ENCODE assay signal across 10 mouse cellular contexts in the genomic region with DNA sequence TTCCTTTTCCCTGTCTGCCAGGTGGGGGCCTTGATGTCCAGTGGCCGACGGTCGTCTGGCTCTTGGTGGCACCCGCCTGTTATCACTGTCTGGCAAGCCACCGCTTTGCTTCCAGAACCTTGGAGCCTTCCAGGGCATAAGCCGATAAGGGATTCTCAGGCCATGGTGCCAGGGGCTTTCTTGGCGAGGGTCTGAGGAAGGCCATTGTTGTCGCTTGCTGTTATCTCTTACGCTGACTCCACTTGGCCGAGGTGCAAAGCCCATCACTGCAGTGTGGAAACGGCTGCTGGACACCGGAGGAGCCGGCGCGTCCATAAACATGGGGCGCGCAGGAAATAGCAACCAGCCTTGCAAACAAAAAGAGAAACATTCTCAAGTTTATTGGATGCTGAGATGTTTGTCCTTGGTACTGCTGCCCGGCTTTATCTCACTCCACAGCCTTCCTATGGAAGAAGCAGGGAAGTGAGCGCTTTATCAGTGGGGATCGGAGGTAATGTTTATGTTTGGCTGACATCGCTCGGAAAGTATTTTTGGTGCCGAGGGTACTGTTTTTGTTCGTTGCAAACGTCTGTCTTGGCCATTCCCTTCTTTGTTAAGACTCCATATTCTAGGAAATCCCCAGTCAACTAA. TPM values are rescaled to one million over a fixed set of nuclear protein-coding genes. Genes with fewer than 3 reads are reported as not detected.
DNase-seq lines count a peak whose midpoint lies in the region; ATAC-seq and TF ChIP-seq lines count a peak whose summit lies in the region.
"Had no signal": no experiment of that assay in that cellular context is flagged by ENCODE, and none has a peak within 500 bp of the region (broad histone marks: within the 10 kb centered on the region; RNA-seq: fewer than 3 reads in every experiment).

No protein-coding gene starts in this region.

- intact Hi-C loops in heart, postnatal 25 days (cut with DNase I) = loop anchor here (1.0 to 5.0 kb wide), 3 partner anchors 51 to 238 kb away; partner anchors contain the start of gene Txndc5

- TF ChIP-seq CTCF in E14TG2a.4 (conservative IDR thresholded peaks at IDR 0.05; ENCODE audit: low read length) = no peak
- no peak for TF ChIP-seq CTCF in lung, embryonic 14.5 days (IDR thresholded peaks at IDR 0.05; ENCODE audit: low read depth)

- H3K4me3 ChIP-seq in E14TG2a.4 (replicated peaks; ENCODE audit: low read length) = peak overlapping the region; percentile 57
- peak overlapping the region; percentile 3; the same call in 1 of the 2 replicates for H3K4me3 ChIP-seq in lung, embryonic 14.5 days (ENCODE audit: low read depth, low read length)
- no peak overlapping the region for H3K4me3 ChIP-seq in forebrain, embryonic 15.5 days
- H3K4me3 ChIP-seq in hindbrain, embryonic 12.5 days = no peak overlapping the region
- no peak overlapping the region for H3K4me3 ChIP-seq in midbrain, embryonic 14.5 days (replicated peaks; ENCODE audit: low read depth, low read length)
- H3K4me3 ChIP-seq: forebrain, embryonic 12.5 days; limb, embryonic 13.5 days had no signal

- peaks cover 11% of the 10 kb centered on the region for H3K27me3 ChIP-seq in E14TG2a.4 (ENCODE audit: insufficient read depth, low read length)
- no peaks in the 10 kb centered on the region for H3K27me3 ChIP-seq in lung, embryonic 14.5 days (ENCODE audit: insufficient read depth, low read length)
- H3K27me3 ChIP-seq in forebrain, embryonic 15.5 days = no peaks in the 10 kb centered on the region
- no peaks in the 10 kb centered on the region for H3K27me3 ChIP-seq in hindbrain, embryonic 12.5 days
- no peaks in the 10 kb centered on the region for H3K27me3 ChIP-seq in midbrain, embryonic 14.5 days (ENCODE audit: control insufficient read depth, insufficient read depth, low read length)
- H3K27me3 ChIP-seq: limb, embryonic 13.5 days had no signal

- 54% methylated on average over 25 of the region's 25 CpGs for WGBS in lung, embryonic 14.5 days
- 89% methylated on average over 25 of the region's 25 CpGs for WGBS in forebrain, embryonic 15.5 days
- WGBS in hindbrain, embryonic 12.5 days = 90% methylated on average over 25 of the region's 25 CpGs
- 89% methylated on average over 25 of the region's 25 CpGs for WGBS in midbrain, embryonic 14.5 days

- ATAC-seq in lung, embryonic 14.5 days (ENCODE audit: insufficient read depth) = peak; percentile 33; the same call in 1 of the 2 replicates
- no peak for ATAC-seq in forebrain, embryonic 15.5 days (replicated peaks)
- no peak for ATAC-seq in hindbrain, embryonic 12.5 days (ENCODE audit: low FRiP score)
- no peak; the same call in 1 of the 2 replicates for ATAC-seq in midbrain, embryonic 14.5 days (ENCODE audit: low FRiP score, low TSS enrichment)

- H3K9ac ChIP-seq in lung, embryonic 14.5 days = no peak overlapping the region
- H3K9ac ChIP-seq in forebrain, embryonic 15.5 days (replicated peaks) = no peak overlapping the region
- no peak overlapping the region for H3K9ac ChIP-seq in hindbrain, embryonic 12.5 days
- no peak overlapping the region for H3K9ac ChIP-seq in midbrain, embryonic 14.5 days (replicated peaks; ENCODE audit: low read length)
- H3K9ac ChIP-seq: forebrain, embryonic 12.5 days; limb, embryonic 13.5 days had no signal

- H3K27ac ChIP-seq in lung, embryonic 14.5 days (ENCODE audit: low read depth) = no peak overlapping the region
- H3K27ac ChIP-seq in forebrain, embryonic 15.5 days (replicated peaks) = no peak overlapping the region
- no peak overlapping the region for H3K27ac ChIP-seq in hindbrain, embryonic 12.5 days
- H3K27ac ChIP-seq in midbrain, embryonic 14.5 days (replicated peaks; ENCODE audit: low read depth, low read length) = no peak overlapping the region
- H3K27ac ChIP-seq: forebrain, embryonic 12.5 days; limb, embryonic 13.5 days had no signal

- peak overlapping the region; percentile 43 for H3K4me2 ChIP-seq in lung, embryonic 14.5 days
- no peak overlapping the region for H3K4me2 ChIP-seq in forebrain, embryonic 15.5 days (replicated peaks)
- H3K4me2 ChIP-seq in hindbrain, embryonic 12.5 days (replicated peaks) = no peak overlapping the region
- no peak overlapping the region for H3K4me2 ChIP-seq in midbrain, embryonic 14.5 days (ENCODE audit: low read length)
- H3K4me2 ChIP-seq: forebrain, embryonic 12.5 days; limb, embryonic 13.5 days had no signal

- H3K4me1 ChIP-seq in E14TG2a.4 (replicated peaks; ENCODE audit: low read depth, low read length) = peaks cover 17% of the 10 kb centered on the region
- no peaks in the 10 kb centered on the region for H3K4me1 ChIP-seq in lung, embryonic 14.5 days (ENCODE audit: insufficient read depth)
- H3K4me1 ChIP-seq in forebrain, embryonic 15.5 days = no peaks in the 10 kb centered on the region
- H3K4me1 ChIP-seq in hindbrain, embryonic 12.5 days = no peaks in the 10 kb centered on the region
- no peaks in the 10 kb centered on the region for H3K4me1 ChIP-seq in midbrain, embryonic 14.5 days (ENCODE audit: control insufficient read depth, insufficient read depth, low read length)
- H3K4me1 ChIP-seq: forebrain, embryonic 12.5 days; limb, embryonic 13.5 days had no signal

- DNase-seq in cerebellum, postnatal 14 days = peak; percentile 16 to 17
- no peak for DNase-seq in cerebellum, adult 11-12 months
- DNase-seq in heart, postnatal 25 days (ENCODE audit: low spot score) = peak; percentile 57
- no peak for DNase-seq in lung, embryonic 14.5 days
- no peak for DNase-seq in midbrain, embryonic 14.5 days

- H3K36me3 ChIP-seq in E14TG2a.4 (ENCODE audit: insufficient read depth, low read length) = no peaks in the 10 kb centered on the region
- H3K36me3 ChIP-seq in lung, embryonic 14.5 days (ENCODE audit: insufficient read depth) = no peaks in the 10 kb centered on the region
- no peaks in the 10 kb centered on the region for H3K36me3 ChIP-seq in forebrain, embryonic 15.5 days
- H3K36me3 ChIP-seq in hindbrain, embryonic 12.5 days = no peaks in the 10 kb centered on the region
- H3K36me3 ChIP-seq in midbrain, embryonic 14.5 days (ENCODE audit: control insufficient read depth, insufficient read depth, low read length) = no peaks in the 10 kb centered on the region
- H3K36me3 ChIP-seq: forebrain, embryonic 12.5 days; limb, embryonic 13.5 days had no signal

- no peaks in the 10 kb centered on the region for H3K9me3 ChIP-seq in E14TG2a.4 (ENCODE audit: low read length)
- no peaks in the 10 kb centered on the region for H3K9me3 ChIP-seq in lung, embryonic 14.5 days (ENCODE audit: low read depth, low read length)
- no peaks in the 10 kb centered on the region for H3K9me3 ChIP-seq in forebrain, embryonic 15.5 days
- H3K9me3 ChIP-seq in hindbrain, embryonic 12.5 days (replicated peaks) = peaks cover 8% of the 10 kb centered on the region; the same call in 1 of the 2 replicates
- H3K9me3 ChIP-seq in midbrain, embryonic 14.5 days (ENCODE audit: control insufficient read depth, low read length) = no peaks in the 10 kb centered on the region
- H3K9me3 ChIP-seq: forebrain, embryonic 12.5 days; limb, embryonic 13.5 days had no signal

RNA-seq across cellular contexts. Expression of gene Txndc5, which starts 51.5 kb away (rescaled TPM):
- total RNA-seq in heart, postnatal 25 days (2021) = 10 to 100 TPM; 32.3 to 37.4 TPM
- 290 and 295 TPM in 2 replicates for polyA plus RNA-seq in lung, embryonic 14.5 days (2014; fragmentation: Nextera tagmentation; extraction: Ambion mirVana)
- polyA plus RNA-seq in forebrain, embryonic 15.5 days (2015; fragmentation: Nextera tagmentation; extraction: Ambion mirVana) = 56.0 and 60.5 TPM in 2 replicates
- polyA plus RNA-seq in hindbrain, embryonic 12.5 days (2016; fragmentation: Nextera tagmentation; extraction: Ambion mirVana) = 155 and 156 TPM in 2 replicates
- polyA plus RNA-seq in midbrain, embryonic 14.5 days (2014; fragmentation: Nextera tagmentation; extraction: Ambion mirVana) = 56.4 and 81.9 TPM in 2 replicates

RNA-seq across cellular contexts. Expression of gene Bloc1s5, which starts 54.8 kb away (rescaled TPM):
- 10 to 100 TPM in 1 of 2 experiments, 1 to 10 TPM in 1; 8.9 to 10.2 TPM for total RNA-seq in heart, postnatal 25 days (2021)
- polyA plus RNA-seq in lung, embryonic 14.5 days (2014; fragmentation: Nextera tagmentation; extraction: Ambion mirVana) = 17.6 and 19.3 TPM in 2 replicates
- 24.7 and 25.0 TPM in 2 replicates for polyA plus RNA-seq in forebrain, embryonic 15.5 days (2015; fragmentation: Nextera tagmentation; extraction: Ambion mirVana)
- polyA plus RNA-seq in hindbrain, embryonic 12.5 days (2016; fragmentation: Nextera tagmentation; extraction: Ambion mirVana) = 24.7 TPM in 2 replicates
- polyA plus RNA-seq in midbrain, embryonic 14.5 days (2014; fragmentation: Nextera tagmentation; extraction: Ambion mirVana) = 21.6 and 25.5 TPM in 2 replicates

Comparison
In these comparisons a context has a peak if more than half of its experiments do, and no peak if none do; other contexts are left out.
1. DNase-seq: peak in cerebellum, postnatal 14 days (2 of 2) and heart, postnatal 25 days (single experiment); none in cerebellum, adult 11-12 months (single experiment), lung, embryonic 14.5 days (single experiment) and midbrain, embryonic 14.5 days (single experiment).
2. H3K4me3 ChIP-seq: peak in E14TG2a.4 (single experiment) and lung, embryonic 14.5 days (single experiment); none in forebrain, embryonic 15.5 days (single experiment), hindbrain, embryonic 12.5 days (single experiment) and midbrain, embryonic 14.5 days (single experiment).